Mouse (Mus musculus) lung, embryonic 16.5 days (tissue): ENCODE results near the gene Erich6b. TPM values are rescaled to one million over a fixed set of nuclear protein-coding genes. Genes with fewer than 3 reads are reported as not detected.
A peak's percentile ranks its signal among the peaks of the same experiment; 100 is the strongest.

Source experiments
- ATAC-seq: fragments of 200-750 bp; cut with Nextera tagmentation; 2 replicates; pipeline ENCODE4 v1.8.0; 2017; ENCODE audit warnings: low read depth, mild to moderate bottlenecking, moderate library complexity
- H3K27ac ChIP-seq: fragments of 300-500 bp; sonication (generic); 2 replicates; pipeline ENCODE4 v1.5.1; 2014; ENCODE audit warnings: mild to moderate bottlenecking, control low read depth, low read length
- H3K27me3 ChIP-seq: fragments of 300-500 bp; sonication (generic); 2 replicates; pipeline ENCODE4 v1.6.1; 2014; ENCODE audit warnings: low read depth, low read length, mixed read lengths; ENCODE audit not compliant: control insufficient read depth, insufficient read depth
- H3K36me3 ChIP-seq: fragments of 300-500 bp; sonication (generic); 2 replicates; pipeline ENCODE4 v1.6.1; 2014; ENCODE audit warnings: low read length; ENCODE audit not compliant: control insufficient read depth, insufficient read depth
- H3K4me1 ChIP-seq: fragments of 300-500 bp; sonication (generic); replicated peaks from 2 replicates; pipeline ENCODE4 v1.6.1; 2014; ENCODE audit warnings: low read length, mixed read lengths; ENCODE audit not compliant: control insufficient read depth, insufficient read depth
- H3K4me2 ChIP-seq: fragments of 300-500 bp; sonication (generic); 2 replicates; pipeline ENCODE4 v1.6.1; 2014; ENCODE audit warnings: low read depth, low read length, control low read depth
- H3K4me3 ChIP-seq: fragments of 300-500 bp; sonication (generic); 2 replicates; pipeline ENCODE4 v1.5.1; 2014; ENCODE audit warnings: mild to moderate bottlenecking, low read length, control low read depth
- H3K9ac ChIP-seq: fragments of 300-500 bp; sonication (generic); 2 replicates; pipeline ENCODE4 v1.6.1; 2014; ENCODE audit warnings: low read length, control low read depth
- H3K9me3 ChIP-seq: fragments of 300-500 bp; sonication (generic); 2 replicates; pipeline ENCODE4 v1.6.1; 2016; ENCODE audit warnings: low read length; ENCODE audit not compliant: control insufficient read depth
- WGBS: fragments of 180-500 bp; shearing (Covaris S2); extraction: QIAGEN DNeasy Blood & Tissue Kit; methylation state at CpG from one replicate; pipeline ENCODE4 v1.1.7; 2014; 5-methylcytosine and 5-hydroxymethylcytosine counted together
- polyA plus RNA-seq: library from polyadenylated mRNA; unstranded; fragments of >200 nt; fragmentation: Nextera tagmentation; extraction: Ambion mirVana; gene quantifications from 2 replicates; pipeline ENCODE4 v1.2.1, GENCODE M21; 2015

Erich6b gene
- polyA plus RNA-seq, 1 experiment from 2014 or later, result not detected

GRCm38 (mm10) chr14:75641369-75641768, 690 bp upstream of the Erich6b start:
- H3K27me3 ChIP-seq, result no peaks in the 10 kb centered on the region
- H3K9me3 ChIP-seq, result no peaks in the 10 kb centered on the region
- H3K4me3 ChIP-seq, result no peak overlapping the region
- H3K9ac ChIP-seq, result no peak overlapping the region
- H3K4me2 ChIP-seq, result no peak overlapping the region
- WGBS, result 53% methylated on average over 6 of the region's 6 CpGs
- no peaks in the 10 kb centered on the region for H3K4me1 ChIP-seq
- H3K36me3 ChIP-seq, result no peaks in the 10 kb centered on the region
- H3K27ac ChIP-seq, result no peak overlapping the region
- no peak for ATAC-seq

DNA sequence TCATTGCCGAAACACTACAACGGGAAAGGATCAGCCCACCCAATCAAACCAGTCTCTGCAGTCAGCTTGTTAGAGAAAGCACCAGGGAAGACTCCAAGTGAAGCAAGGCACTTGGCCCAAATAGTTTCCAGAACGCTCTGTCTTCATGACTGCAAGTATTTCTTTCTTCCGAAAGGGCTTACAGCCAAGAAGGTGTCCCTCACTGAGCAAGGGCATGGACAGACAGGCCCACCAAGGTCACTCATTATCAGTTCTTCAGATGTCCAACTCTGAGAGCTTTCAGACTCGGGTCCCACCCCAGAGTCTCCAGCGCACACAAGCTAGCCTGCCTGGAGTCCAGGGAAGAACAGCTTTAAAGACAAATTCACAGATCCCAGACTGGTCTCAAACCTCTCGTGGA, 3.4 kb downstream of the Erich6b start:
- no peak overlapping the region for H3K9ac ChIP-seq
- no peak overlapping the region for H3K4me2 ChIP-seq
- no peaks in the 10 kb centered on the region for H3K4me1 ChIP-seq
- WGBS, result 87% methylated on average over 7 of the region's 7 CpGs
- no peaks in the 10 kb centered on the region for H3K36me3 ChIP-seq
- H3K27ac ChIP-seq, result no peak overlapping the region
- H3K4me3 ChIP-seq, result no peak overlapping the region
- H3K27me3 ChIP-seq, result no peaks in the 10 kb centered on the region
- no peaks in the 10 kb centered on the region for H3K9me3 ChIP-seq
- ATAC-seq, result no peak

DNA sequence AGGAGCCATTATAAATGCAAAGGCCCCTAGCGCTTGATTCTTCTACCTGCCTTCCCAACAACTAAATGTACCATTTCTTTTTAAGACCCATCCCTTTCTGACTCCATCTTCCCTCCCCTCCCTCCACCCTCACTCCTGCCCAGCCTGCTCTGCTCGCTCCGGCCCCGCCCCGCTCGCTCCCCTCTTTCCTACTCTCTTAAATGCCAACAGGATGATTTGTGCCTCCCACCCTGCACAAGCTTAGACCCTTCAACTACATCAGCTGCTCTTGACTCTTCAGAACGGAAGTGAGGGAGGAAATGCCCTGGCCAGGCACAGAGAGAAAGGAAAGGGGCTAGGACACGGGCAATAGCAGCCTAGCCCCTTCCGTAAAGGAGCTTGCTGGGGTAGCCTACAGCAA, 4.0 kb downstream of the Erich6b start:
- 50% methylated on average over 9 of the region's 9 CpGs for WGBS
- Histone ChIP-seq H3K4me2 (peak overlapping the region; percentile 21; the same call in 1 of the 2 replicates), H3K9me3 (no peaks in the 10 kb centered on the region), H3K4me1 (no peaks in the 10 kb centered on the region), H3K9ac (no peak overlapping the region), H3K27me3 (no peaks in the 10 kb centered on the region), H3K4me3 (no peak overlapping the region), H3K27ac (no peak overlapping the region), H3K36me3 (no peaks in the 10 kb centered on the region)
- peak; percentile 49; the same call in 1 of the 2 replicates for ATAC-seq

- ATAC-seq, result no peak
- H3K9ac ChIP-seq, result no peak overlapping the region
- WGBS, result 51% methylated on average over 20 of the region's 20 CpGs
- H3K4me3 ChIP-seq, result no peak overlapping the region
- H3K4me2 ChIP-seq, result no peak overlapping the region
- no peaks in the 10 kb centered on the region for H3K36me3 ChIP-seq
- H3K9me3 ChIP-seq, result no peaks in the 10 kb centered on the region
- no peaks in the 10 kb centered on the region for H3K27me3 ChIP-seq
- no peak overlapping the region for H3K27ac ChIP-seq
- no peaks in the 10 kb centered on the region for H3K4me1 ChIP-seq
Observed at GRCm38 (mm10) chr14:75646968-75647829, 5.1 kb downstream of the Erich6b start.

DNA sequence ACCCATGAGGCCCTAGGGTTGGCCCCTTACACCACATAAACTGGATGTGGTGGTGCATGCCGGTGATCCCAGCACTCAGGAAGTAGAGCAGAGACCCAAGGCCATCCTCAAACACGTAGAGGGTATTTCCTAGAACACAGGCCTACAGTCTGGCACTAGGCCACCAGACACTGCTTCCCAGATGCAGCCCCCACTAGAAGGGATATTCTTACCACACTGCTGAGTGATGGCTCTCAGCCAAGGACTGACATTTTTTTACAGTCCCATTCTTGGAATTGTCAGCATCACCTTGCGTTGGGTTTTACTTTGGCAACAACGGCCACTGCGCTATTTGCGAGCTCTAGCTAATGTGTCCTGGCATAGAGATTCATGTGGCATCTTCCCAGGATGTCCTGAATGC, 18.9 kb downstream of the Erich6b start:
- H3K36me3 ChIP-seq, result no peaks in the 10 kb centered on the region
- no peak overlapping the region for H3K27ac ChIP-seq
- WGBS, result 51% methylated on average over 6 of the region's 6 CpGs
- ATAC-seq, result peak; percentile 52
- no peak overlapping the region for H3K9ac ChIP-seq
- H3K4me3 ChIP-seq, result no peak overlapping the region
- H3K4me1 ChIP-seq, result no peaks in the 10 kb centered on the region; the same call in 1 of the 2 replicates
- no peaks in the 10 kb centered on the region for H3K9me3 ChIP-seq
- no peaks in the 10 kb centered on the region for H3K27me3 ChIP-seq
- H3K4me2 ChIP-seq, result no peak overlapping the region

DNA sequence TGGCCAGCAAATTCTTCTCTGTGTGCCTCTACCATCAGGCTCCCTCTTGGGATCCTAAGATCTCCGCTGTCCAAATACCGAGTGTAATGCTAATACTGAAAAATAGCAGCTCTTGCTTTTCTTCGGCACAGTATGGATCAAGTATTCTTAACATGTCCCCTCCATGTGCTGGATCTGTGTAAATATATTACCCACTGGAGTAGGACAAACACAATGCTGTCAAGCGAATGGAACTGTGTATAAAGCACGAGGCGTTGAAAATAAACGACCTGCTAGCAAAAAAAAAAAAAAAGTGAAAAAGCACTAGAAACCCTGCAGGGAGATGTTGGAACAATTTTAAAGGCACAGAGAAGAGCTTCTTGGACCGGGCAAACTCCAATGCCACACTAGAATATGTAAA, 19.5 kb downstream of the Erich6b start:
- no peak overlapping the region for H3K4me3 ChIP-seq
- no peaks in the 10 kb centered on the region for H3K27me3 ChIP-seq
- no peak overlapping the region for H3K4me2 ChIP-seq
- no peaks in the 10 kb centered on the region for H3K9me3 ChIP-seq
- WGBS, result 38% methylated on average over 8 of the region's 8 CpGs
- no peak for ATAC-seq
- H3K9ac ChIP-seq, result no peak overlapping the region
- H3K27ac ChIP-seq, result no peak overlapping the region
- H3K36me3 ChIP-seq, result no peaks in the 10 kb centered on the region
- H3K4me1 ChIP-seq, result no peaks in the 10 kb centered on the region; the same call in 1 of the 2 replicates

DNA sequence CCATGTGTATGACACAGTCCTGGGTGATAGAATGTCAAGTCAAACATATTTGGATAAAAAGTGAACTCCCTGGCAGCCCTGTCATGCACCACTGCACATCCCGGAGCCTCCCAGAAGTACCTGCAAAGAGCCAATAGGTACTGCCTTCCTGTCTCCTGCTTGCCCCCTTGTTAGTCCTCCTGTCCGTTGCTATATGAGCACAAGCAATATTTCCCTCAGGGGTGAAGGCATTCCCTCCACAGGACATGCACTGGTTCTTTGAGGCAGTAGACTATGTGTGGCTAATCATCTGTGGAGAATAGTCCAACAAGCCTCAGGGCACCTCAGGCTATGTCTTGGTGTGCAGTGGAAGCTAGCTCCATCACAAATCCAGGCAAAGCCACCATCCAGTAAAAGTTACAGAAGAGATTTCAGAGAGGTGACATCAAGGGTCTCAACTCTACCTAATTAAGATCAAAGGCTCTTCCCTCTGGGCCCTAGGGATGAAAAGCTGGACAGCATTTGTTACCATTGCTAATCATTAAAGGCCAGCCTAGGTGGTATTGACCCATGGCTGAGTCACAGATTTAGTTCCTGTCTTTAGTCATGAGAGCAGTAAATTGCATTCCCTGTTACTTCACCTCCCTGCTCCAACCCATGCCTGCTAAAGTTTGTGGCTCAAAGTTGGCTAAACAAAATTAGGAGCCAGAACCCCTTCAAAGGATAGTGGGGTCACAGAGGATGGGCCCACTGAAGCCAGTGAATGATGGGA, 23.5 kb downstream of the Erich6b start:
- Histone ChIP-seq H3K9ac (no peak overlapping the region), H3K27ac (no peak overlapping the region), H3K4me1 (no peaks in the 10 kb centered on the region; the same call in 1 of the 2 replicates), H3K4me3 (no peak overlapping the region), H3K27me3 (no peaks in the 10 kb centered on the region), H3K4me2 (no peak overlapping the region), H3K36me3 (no peaks in the 10 kb centered on the region), H3K9me3 (0 out of 2 replicates have a peak, but pooled peaks cover 2% of the 10 kb centered on the region)
- ATAC-seq, result no peak
- WGBS, result 78% methylated on average over 2 of the region's 2 CpGs

DNA sequence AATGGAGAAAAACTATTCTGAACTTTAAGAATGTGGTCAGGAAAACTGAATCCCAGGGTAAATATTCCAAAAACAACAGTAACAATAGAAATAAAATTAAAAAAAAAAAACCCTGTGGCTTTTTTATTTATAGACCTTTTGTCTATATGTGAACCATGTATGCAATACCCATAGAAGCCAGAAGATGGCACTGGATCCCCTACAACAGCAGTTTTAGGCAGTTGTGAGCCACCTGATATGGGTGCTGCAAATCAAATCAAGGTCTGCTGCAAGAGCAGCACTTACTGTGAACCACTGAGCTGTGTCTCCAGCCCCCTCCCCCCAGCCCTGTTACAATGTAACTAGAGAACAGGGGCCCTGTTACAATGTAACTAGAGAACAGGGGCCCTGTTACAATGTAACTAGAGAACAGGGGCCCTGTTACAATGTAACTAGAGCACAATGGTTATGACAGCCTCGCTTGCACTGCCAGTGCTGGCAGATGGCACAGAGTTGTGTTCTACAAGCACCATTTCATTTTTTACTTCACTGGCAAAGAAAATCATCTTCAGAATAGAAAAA, 27.1 kb downstream of the Erich6b start:
- 65% methylated on average over 1 of the region's 1 CpGs for WGBS

GRCm38 (mm10) chr14:75676316-75676715, 34.3 kb downstream of the Erich6b start:
- no peak for ATAC-seq
- H3K36me3 ChIP-seq, result no peaks in the 10 kb centered on the region
- 44% methylated on average over 6 of the region's 6 CpGs for WGBS

More for the DNA sequence above, 27.1 kb downstream of the Erich6b start:
- H3K9me3 ChIP-seq, result 0 out of 2 replicates have a peak, but pooled peaks cover 2% of the 10 kb centered on the region
- no peak overlapping the region for H3K27ac ChIP-seq
- H3K4me3 ChIP-seq, result no peak overlapping the region
- H3K36me3 ChIP-seq, result no peaks in the 10 kb centered on the region
- no peak overlapping the region for H3K9ac ChIP-seq
- no peak overlapping the region for H3K4me2 ChIP-seq
- ATAC-seq, result no peak
- H3K4me1 ChIP-seq, result no peaks in the 10 kb centered on the region
- H3K27me3 ChIP-seq, result no peaks in the 10 kb centered on the region

More at GRCm38 (mm10) chr14:75676316-75676715, 34.3 kb downstream of the Erich6b start:
- no peaks in the 10 kb centered on the region for H3K9me3 ChIP-seq
- no peaks in the 10 kb centered on the region for H3K4me1 ChIP-seq
- no peak overlapping the region for H3K4me2 ChIP-seq
- H3K4me3 ChIP-seq, result no peak overlapping the region
- H3K27ac ChIP-seq, result no peak overlapping the region
- no peaks in the 10 kb centered on the region for H3K27me3 ChIP-seq
- no peak overlapping the region for H3K9ac ChIP-seq
